Mouse (Mus musculus): ENCODE data around the gene 9030612E09Rik.

- TF ChIP-seq CTCF (IDR thresholded peaks at IDR 0.05; ENCODE audit: low read depth), result no peak
- no peak for TF ChIP-seq EP300 (optimal IDR thresholded peaks at IDR 0.05)
Measured at GRCm38 (mm10) chr10:43152643-43153042, 21.9 kb upstream of the 9030612E09Rik start.
